Mouse (Mus musculus) telencephalon, adult 2 months (tissue): ENCODE measurements around the gene Vamp2.

Experiments used
- DNase-seq: peaks from one replicate; pipeline ENCODE4 v3.0.0-alpha.2; 2011; ENCODE audit warnings: low read depth, low spot score

Vamp2 gene

DNA sequence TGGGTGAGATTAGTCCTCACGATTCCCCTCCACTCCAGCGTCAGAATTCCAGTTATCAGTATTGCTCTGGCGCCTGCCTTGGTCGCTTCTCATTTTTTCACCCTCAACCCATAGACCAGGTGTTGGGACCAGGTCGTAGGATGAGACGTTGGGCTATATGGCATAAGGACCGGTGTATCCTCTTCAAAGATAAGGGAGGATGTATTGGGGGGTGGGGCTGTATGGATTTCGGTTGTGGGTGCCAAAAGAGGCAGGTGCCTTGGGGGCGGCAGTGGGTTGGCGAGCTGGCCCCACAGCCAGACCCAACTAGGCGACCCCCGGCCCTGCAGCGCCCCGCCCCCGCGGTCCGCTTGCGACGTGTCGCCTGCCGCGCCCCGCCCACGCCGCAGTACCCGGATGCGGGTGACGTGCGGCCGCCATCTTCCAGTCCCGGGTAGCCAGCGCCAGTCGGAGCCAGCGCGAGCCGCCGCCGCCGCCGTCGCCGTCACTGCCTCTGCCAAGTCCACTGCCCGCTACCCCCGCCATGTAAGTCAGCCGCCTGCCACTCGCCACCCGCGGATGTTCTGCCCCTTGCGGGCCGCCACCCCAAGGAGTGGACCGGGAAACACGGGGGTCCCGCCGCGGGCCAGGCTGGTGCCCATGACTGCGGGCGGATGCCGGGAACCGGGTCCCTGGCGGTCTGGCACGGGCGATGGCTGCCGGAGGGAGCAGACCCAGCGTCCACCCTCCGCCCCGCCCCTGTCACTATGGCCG is at the start of gene Vamp2:
Gene Vamp2 (plus strand): TSS at position 388 of the 753 bp plus-strand sequence.
- DNase-seq, result no peak

DNA sequence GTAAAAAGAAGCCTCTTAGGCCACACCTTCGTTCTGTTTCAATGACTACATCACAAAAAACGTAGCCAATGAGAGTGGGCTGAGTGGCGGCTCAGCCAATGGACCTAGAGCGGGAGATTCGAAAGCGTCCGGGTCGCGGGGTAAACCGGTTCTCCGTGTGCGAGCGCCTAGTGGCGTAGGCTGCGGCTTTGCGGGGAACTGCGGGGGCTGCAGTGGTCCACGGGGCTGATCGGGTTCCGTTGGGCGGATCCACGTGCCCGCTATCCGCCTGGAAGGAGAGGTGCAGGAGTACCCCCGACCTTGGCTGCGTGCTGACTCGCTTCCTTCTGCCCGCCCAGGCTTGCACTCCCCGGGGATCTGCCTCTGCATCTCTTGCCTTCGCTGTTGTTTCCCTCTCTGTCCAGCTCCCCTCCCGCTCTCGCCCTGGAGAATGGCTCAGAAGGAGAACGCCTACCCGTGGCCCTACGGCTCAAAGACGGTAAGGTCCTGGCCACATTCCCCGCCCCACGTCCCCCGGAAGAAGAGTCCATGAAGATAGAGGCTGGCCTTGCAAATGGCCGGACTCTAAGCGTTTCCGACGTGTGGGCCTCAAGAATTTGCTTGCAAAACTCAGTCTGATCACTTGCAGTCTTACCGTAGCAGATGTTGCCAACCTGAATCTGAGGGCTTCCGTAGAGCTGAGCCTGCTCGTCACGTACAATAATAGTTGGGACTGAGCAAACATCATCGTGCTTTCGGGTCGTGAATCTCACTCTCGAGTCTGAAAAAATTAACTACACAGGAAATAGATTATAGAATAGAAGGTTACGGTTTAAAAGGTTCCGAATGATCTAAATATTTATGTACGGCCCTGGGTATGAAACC is 42.5 kb upstream of the Vamp2 start, which contains the start of gene Aurkb:
Gene Aurkb (plus strand): TSS at position 117 of the 864 bp plus-strand sequence.
- no peak for DNase-seq

DNA sequence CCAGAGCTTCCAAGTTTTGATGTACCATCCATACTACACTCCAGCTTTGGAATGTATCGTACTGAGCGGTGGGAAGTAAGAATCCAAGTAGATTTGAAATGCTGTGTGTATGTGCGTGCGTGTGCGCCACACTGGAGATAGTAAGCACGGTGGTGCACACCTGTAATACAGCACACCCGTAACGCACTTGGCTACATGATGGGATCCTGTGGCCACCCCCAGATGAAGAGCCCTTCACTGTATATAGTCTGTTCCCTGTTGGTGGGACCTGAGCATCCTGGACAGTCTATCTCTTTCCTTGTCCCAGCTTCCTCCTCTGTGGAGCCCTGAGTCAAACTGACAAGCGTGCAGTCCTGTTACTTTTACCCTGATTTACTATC is 41.9 kb upstream of the Vamp2 start:
- no peak for DNase-seq

DNA sequence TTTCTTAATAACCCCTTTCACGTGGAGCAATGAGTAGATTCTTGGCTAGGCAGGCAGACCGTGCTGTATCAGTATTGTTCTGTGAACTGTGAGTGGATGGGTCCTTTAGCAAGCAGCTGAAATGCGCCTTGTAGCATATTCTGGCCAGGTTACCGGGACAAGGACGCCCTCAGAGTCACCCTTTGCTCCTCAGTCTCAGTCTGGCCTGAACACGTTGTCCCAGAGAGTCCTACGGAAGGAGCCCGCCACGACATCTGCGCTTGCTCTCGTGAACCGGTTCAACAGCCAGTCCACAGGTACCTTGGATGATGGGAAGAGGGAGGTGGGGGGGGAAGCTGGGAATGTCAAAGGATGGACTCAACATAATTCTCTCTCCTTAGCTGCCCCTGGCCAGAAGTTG is 40.7 kb upstream of the Vamp2 start:
- DNase-seq, result no peak

DNA sequence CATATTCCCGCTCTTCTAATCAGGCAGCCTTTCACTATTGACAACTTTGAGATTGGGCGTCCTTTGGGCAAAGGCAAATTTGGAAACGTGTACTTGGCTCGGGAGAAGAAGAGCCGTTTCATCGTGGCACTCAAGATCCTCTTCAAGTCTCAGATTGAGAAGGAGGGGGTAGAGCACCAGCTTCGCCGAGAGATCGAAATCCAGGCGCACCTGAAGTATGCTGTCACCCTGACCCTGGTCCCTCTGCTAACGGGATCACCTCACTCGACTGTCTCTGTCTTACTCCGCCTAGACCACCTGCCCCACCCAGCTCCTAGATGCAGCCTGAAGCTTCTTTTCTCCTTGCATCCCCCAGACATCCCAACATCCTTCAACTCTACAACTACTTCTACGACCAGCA is 40.1 kb upstream of the Vamp2 start:
- DNase-seq, result no peak

DNA sequence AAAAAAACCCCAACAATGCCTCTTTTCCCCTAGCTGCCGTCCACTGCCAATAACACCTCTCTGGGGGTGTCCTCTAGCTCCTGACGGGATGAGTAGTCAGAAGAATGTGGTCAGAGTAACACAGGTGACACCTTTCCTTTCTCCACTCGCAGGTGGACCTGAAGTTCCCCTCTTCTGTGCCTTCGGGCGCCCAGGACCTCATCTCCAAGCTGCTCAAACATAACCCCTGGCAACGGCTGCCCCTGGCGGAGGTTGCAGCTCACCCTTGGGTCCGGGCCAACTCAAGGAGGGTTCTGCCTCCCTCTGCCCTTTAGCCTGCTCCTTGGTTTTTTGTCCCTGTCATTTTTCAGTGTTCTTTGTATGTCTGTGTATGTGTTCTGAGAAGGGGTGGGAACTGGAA is 37.5 kb upstream of the Vamp2 start:
- DNase-seq, result no peak

DNA sequence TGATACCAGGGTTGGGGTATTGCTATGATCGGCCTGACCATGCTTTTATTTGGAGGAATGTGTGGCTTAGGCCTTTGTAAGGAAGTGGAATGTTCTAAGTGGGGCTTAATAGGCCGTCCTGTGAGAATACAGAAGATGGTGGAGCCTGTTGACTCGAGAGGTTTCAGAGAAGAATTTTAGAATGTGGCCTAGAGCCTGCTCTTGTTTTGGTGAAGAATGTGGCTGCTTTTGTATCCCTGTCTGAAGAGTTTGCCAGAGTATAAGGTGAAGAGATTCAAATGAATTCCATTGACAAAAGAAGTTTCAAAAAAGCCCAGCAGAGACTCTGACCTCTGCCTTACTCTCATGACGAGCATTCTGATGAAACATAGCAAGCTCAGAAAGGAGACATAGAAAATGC is 36.5 kb upstream of the Vamp2 start:
- no peak for DNase-seq

DNA sequence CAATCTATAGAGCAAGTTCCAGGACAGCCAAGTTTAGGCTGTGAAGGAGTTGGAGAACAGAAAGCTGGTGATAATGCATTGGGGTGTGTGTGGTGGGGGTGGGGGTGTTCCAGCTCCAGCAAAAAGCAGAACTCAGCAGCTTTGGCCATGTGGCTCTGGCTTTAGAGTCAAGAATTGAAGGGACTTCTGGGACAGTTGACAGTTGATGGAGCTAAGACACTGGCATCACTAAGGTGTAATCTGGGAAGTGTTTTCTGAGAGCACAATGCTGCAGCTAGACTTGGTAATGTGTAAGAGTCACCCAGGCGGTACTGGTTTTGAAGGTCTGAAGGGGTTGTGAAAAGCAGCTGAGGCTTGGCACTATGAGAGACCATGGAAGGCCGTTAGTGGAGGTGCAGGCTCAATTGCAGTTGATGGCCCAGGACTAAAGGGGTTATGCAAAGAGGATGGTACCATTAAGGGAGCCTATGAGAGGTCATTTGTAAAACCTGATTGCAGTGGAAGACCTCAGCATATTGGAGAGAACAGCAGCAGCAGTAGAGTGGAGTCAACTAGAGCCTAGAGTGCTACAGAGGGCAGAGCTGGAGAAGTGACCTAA is 35.4 kb upstream of the Vamp2 start:
- no peak for DNase-seq

DNA sequence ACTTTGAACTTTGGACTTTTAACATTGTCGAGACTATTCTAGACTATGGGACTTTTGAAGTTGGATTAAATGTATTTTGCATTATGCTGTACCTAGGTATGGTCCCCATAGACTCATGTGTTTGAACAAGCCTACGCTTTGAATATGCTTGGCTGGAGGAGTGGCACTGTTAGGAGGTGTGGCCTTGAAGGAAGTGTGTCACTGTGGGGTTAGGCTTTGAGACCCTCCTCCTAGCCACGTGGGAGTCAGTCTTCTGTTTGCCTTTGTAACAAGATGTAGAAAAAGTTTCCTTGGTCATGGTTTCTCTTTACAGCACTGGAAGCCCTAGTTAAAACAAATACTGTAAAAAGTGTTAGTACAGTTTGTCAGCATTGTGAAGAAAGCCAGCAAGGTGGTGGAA is 34.4 kb upstream of the Vamp2 start:
- no peak for DNase-seq

DNA sequence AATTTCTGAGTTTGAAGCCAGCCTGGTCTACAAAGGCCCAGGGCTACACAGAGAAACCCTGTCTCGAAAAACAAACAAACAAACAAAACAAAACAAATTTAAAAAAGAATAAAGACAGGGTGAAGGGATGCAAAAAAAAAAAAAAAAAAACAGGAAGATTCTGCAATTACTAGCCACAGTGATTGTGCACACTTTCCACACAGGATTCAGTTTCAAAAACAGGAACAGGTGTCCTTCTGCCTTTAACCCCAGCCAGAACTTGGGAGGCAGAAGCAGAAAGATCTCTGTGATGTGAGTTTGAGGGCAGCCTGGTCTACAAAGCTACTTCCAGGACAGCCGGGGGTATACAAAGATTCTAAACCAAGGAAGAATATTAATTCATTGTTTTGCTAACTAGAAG is 30.0 kb upstream of the Vamp2 start:
- no peak for DNase-seq

DNA sequence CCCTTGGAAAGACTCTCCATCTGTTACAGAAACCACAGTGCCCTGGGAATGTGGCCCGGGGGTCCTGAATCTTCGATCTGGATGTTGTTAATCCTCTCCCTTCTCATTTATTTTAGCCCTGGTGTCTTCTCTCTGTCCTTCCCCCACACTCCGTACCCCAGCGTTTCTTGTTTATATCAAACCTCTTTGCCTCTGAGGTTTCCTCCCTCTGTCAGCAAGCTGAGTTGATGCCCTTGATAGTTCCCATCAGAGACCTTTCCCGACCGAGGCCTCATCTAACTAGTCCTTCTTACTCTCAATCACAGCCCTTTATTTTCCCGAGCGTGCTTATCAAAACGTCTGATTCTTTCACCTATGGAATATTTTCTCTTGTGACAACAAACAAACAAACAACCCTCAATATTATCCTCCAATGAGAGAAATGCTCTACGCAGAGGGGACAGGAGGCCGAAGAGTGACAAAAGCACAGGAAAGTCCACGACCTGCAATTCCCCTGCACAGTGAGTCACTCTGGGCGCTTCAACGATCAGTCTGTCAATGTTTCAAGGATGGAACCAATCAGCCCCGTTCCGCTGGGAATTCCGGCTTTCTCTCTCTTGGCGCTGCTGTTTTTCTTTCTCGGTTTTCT is 29.4 kb upstream of the Vamp2 start:
- DNase-seq, result no peak

DNA sequence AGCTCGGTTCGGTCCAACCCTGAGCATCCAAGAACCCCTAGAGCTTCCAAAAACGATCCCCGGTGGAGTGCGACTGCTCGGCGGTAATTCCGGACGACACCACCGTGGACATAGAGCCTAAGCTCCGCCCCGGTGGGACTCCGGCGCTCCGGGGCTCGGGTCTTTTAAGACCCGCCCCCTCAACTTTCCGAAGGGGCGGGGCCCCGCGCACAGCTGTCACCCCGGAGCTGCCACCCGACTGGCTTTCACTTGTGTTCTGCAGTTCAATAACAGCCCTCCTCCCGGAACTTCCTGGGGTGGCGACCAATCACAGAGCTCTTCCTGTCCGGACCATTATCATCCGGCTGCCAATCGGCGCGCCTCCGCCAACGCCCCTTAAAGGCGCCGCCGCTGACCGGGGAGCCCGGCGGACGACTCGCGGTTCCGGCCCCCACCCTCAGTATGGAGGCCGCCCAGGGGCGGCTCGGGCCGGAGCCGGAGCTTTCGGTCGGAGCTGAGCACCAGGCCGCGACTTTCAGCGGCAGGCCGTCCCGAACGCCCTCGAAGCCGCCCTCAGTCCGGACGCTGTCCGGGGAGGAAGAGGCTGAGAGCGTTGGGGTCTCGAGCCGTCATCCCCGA is 28.8 kb upstream of the Vamp2 start, which contains the start of gene Borcs6:
Gene Borcs6 (plus strand): TSS at position 361 of the 618 bp plus-strand sequence.
- DNase-seq, result peak; percentile 99

DNA sequence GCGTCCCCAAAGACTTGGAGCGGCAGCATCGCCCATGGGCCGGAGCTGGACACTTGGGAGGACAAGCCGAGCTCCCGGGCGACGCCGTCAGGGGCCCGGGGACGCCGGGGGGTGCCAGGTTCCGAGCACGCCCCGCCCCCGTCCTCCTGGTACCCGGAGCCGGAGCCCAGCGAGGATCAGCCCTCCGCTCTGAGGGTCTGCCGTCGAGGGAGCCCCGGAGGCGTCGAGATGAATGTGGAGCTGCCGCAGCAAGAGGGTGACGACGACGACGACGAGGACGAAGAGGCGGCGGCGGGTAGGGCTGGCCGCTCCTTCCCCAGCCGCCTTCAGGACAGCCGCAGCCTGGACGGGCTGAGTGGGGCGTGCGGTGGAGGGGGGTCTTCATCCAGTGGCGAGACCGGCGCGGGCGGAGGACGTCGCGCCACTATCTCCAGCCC is 28.3 kb upstream of the Vamp2 start:
- no peak for DNase-seq

DNA sequence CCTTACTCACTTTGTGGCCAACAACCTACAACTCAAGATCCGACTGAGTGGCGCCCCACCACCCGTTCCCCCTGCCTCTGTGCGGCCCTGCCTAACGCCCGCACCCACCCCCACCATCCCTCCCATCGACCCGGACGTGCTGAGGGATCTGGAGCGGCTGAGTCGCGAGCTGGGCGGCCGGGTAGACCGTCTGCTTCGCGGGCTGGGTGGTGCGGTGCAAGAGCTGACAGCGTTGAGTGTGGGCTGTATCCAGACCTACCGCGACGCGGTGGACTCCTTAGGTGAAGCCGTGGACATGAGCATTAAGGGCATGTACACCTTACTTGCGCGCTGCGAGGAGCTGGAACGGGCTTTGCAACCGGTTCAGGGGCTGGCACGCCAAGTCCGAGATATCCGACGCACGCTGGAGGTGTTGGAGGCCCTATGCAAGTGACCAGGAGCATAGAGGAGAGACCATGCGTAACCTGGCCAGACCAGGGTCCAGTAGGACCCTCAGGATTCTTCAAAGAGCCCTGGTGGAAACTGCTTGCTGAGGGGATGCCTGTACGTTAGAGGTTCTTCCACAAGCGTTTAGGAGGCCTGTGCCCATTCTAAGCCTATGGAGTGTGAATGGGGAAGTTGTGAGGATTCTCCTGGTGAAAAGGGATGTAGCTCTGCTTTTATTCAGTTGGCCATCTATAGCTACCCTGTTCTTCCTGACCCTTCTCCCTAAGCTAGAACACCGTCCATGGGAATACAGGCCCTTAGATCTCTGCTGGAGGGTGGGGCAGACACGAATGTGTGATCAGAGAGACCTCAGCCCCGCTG is 27.6 kb upstream of the Vamp2 start:
- DNase-seq, result no peak

DNA sequence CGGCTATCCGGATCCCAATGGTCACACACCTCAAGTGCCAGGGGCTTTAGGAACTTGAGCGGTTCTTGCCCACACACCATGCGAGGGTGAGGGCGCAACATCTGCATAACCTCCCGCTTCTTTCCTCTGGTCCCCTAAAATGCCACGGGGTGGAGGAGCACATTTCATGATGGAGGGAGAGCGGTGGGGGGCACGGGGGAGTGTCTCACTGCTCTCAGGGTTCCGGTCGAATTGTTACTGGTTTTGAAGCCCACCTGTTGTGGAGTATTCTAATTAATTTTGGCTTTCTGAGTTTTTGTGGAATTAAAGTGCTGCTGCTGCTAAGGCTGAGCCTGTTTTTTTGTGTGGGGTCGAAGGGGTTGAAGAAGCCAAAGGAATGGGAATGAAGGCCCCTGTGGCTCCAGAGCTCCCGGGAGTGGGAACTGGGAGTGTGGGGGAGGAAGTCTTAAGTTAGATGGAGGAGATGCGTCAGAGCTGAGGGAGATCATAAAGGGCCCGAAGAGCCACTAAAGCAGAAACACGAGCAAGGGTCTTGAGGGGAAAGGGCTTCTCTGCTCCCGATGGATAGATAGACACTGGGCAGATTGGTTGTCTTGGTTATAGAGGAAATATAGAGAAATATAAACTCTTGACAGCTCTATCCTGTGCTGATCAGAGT is 26.9 kb upstream of the Vamp2 start:
- DNase-seq, result no peak

DNA sequence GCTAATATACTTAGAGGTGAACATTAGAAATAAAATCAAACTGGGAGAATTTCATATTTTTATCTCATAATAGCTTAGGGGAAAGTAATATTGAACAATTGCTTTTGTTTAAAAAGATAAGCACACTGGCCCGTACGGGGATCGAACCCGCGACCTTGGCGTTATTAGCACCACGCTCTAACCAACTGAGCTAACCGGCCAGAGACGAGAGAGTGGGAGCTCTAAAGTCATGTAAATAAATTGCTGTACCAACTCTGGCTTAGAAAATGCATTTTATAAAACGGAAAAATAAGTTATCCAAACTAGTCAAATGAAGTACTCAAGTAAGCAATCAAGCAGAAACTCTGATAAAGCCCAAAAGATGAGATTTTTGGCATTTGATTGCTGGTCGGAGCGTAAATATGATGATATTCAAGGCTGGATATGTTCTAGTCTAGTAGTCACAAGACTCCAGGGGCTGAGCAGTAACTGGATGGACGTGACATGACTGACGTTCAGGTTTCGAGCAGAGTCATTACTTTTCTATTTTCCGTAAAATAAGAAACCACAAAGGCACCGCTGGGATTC is 26.0 kb upstream of the Vamp2 start:
- DNase-seq, result no peak

DNA sequence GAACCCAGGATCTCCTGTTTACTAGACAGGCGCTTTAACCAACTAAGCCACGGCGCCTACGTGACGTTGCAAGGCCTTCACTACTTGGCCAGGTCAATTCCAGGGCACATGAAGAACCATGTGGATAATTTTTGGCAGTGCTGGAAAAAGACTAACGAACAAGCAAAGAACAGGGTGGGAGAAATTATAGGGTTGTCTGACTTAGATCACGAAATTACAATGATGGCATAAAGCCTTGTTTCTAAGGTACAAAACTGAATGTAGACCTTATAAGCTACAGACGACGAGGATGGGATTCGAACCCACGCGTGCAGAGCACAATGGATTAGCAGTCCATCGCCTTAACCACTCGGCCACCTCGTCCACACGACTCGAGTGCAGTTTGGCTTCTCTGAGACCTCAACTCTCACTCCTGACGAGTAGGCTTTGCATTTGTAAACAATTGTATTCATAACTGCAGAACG is 25.5 kb upstream of the Vamp2 start:
- DNase-seq, result peak; percentile 85

DNA sequence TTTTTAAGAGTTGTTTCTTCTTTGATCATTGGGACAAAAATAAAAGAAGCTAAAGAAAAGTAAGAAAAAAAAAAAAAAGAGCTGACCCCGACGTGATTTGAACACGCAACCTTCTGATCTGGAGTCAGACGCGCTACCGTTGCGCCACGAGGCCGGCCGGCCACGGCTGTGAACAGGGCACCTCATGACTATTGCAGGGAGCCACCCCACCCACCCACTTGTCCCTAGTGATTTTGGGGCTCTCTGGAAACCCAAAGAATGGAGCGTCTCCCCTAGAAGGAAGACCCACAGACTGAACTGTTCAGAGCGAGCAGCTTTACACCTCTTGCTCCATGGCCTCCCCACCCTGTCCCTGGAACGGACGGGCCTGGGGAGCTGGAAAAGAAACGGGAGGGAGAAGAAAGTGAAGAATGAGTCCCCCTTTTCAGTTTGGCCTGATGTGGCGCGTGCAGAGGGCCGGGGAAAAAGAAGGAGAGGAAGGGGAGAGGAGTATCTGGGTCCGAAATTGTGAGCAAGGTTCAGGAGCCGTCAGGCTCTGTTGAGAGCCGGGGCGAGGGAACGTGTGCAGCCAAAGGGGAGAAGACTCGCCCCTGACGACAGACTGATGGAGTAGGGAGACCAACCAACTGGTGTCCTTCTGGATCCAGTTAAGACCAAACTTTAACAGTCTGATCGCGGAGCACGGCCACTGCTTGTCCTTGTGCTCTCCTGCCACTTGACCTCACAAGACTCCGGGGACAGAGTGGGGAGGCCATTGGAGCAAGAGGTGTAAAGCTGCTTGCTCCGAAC is 24.7 kb upstream of the Vamp2 start:
- no peak for DNase-seq
